Mouse (Mus musculus) lung, postnatal 0 days (tissue): ENCODE data around the gene Ghrh. TPM values are rescaled to one million over a fixed set of nuclear protein-coding genes. Genes with fewer than 3 reads are reported as not detected.

Experiments used
- ATAC-seq: fragments of 200-750 bp; cut with Nextera tagmentation; 2 replicates; pipeline ENCODE4 v1.8.0; 2017; ENCODE audit warnings: moderate library complexity
- DNase-seq: peaks from one replicate; pipeline ENCODE4 v3.0.0-alpha.2; 2016; ENCODE audit warnings: low spot score
- H3K27ac ChIP-seq: fragments of 300-500 bp; sonication (generic); 2 replicates; pipeline ENCODE4 v1.5.1; 2014; ENCODE audit warnings: antibody characterized with exemption, mild to moderate bottlenecking, low read length, mixed read lengths
- H3K27me3 ChIP-seq: fragments of 300-500 bp; sonication (generic); replicated peaks from 2 replicates; pipeline ENCODE4 v1.6.1; 2014; ENCODE audit warnings: low read length, mixed read lengths; ENCODE audit not compliant: insufficient read depth
- H3K36me3 ChIP-seq: fragments of 300-500 bp; sonication (generic); 2 replicates; pipeline ENCODE4 v1.6.1; 2014; ENCODE audit warnings: low read length, mixed read lengths; ENCODE audit not compliant: insufficient read depth
- H3K4me1 ChIP-seq: fragments of 300-500 bp; sonication (generic); 2 replicates; pipeline ENCODE4 v1.6.1; 2014; ENCODE audit warnings: antibody characterized with exemption, low read depth, low read length, mixed read lengths; ENCODE audit not compliant: insufficient read depth
- H3K4me2 ChIP-seq: fragments of 300-500 bp; sonication (generic); replicated peaks from 2 replicates; pipeline ENCODE4 v1.6.1; 2014; ENCODE audit warnings: low read depth, mild to moderate bottlenecking, low read length, moderate library complexity, mixed read lengths
- H3K4me3 ChIP-seq: fragments of 300-500 bp; sonication (generic); 2 replicates; pipeline ENCODE4 v1.5.1; 2014; ENCODE audit warnings: low read depth, low read length
- H3K9ac ChIP-seq: fragments of 300-500 bp; sonication (generic); replicated peaks from 2 replicates; pipeline ENCODE4 v1.6.1; 2014; ENCODE audit warnings: low read depth, mild to moderate bottlenecking
- H3K9me3 ChIP-seq: fragments of 300-500 bp; sonication (generic); 2 replicates; pipeline ENCODE4 v1.6.1; 2016; ENCODE audit warnings: low read length, mixed read lengths
- CTCF ChIP-seq: IDR thresholded peaks from 2 replicates; pipeline ENCODE4 v1.5.1; 2016; ENCODE audit warnings: antibody characterized with exemption, mild to moderate bottlenecking
- EP300 ChIP-seq: IDR thresholded peaks from 2 replicates; pipeline ENCODE4 v1.6.1; 2016; ENCODE audit warnings: antibody characterized with exemption, mild to moderate bottlenecking, control low read depth
- WGBS: fragments of 180-500 bp; shearing (Covaris S2); extraction: QIAGEN DNeasy Blood & Tissue Kit; methylation state at CpG from one replicate; pipeline ENCODE4 v1.1.7; 2014; 5-methylcytosine and 5-hydroxymethylcytosine counted together
- polyA plus RNA-seq: library from polyadenylated mRNA; unstranded; fragments of >200 nt; fragmentation: Nextera tagmentation; extraction: Ambion mirVana; gene quantifications from 2 replicates; pipeline ENCODE4 v1.2.1, GENCODE M21; 2015

Gene Ghrh
- polyA plus RNA-seq, 1 experiment from 2014 or later, result 0.79 TPM

DNA sequence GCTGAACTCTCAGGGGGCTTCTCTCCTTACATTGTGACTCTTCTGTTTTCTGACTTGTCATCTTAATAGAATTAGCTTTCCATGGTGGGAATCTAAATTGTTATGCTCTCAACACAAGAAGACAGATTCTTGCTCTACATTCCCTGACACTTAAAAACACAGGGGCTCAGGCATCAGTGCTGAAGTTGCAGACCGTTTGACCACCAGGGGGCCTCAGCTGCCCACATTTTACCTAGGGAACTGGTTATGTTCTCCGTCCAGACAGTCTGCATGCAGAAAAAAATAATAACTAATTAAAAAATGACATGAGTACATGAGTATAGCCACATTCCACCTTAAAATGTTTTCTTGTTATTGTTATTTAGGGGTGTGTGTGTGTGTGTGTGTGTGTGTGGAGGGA, 55.2 kb downstream of the Ghrh start:
- Histone ChIP-seq H3K36me3 (peaks cover 24% of the 10 kb centered on the region), H3K27ac (no peak overlapping the region), H3K9me3 (no peaks in the 10 kb centered on the region), H3K9ac (no peak overlapping the region), H3K27me3 (no peaks in the 10 kb centered on the region), H3K4me2 (no peak overlapping the region), H3K4me3 (no peak overlapping the region), H3K4me1 (no peaks in the 10 kb centered on the region)
- TF ChIP-seq CTCF, result peak; percentile 89
- no peak for TF ChIP-seq EP300
- ATAC-seq, result peak; percentile 55
- 6% methylated on average over 2 of the region's 2 CpGs for WGBS
- peak; percentile 90 for DNase-seq

DNA sequence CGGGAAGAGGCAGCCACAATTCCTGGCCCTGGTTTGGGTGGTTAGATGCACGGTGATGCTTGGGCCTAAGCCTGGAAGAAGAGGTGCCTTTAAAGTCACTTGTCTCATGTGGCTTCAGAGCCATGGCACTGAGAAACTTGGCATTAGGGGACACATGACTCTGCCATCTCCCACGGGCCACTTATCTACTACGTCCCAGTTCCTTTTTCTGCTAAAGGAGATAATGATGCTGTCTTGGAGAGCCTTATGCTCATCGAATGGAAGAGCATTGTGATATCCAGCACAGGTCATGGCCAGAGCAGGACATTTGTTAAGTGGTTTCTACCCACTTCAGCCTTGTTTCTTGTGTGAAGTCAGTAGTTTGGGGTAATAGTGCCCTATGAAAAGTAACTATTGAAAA, 58.3 kb downstream of the Ghrh start:
- 82% methylated on average over 5 of the region's 5 CpGs for WGBS
- ATAC-seq, result no peak

GRCm38 (mm10) chr2:157287542-157287941, 59.8 kb downstream of the Ghrh start:
- Histone ChIP-seq H3K9me3 (no peaks in the 10 kb centered on the region), H3K4me1 (no peaks in the 10 kb centered on the region), H3K4me3 (no peak overlapping the region), H3K9ac (no peak overlapping the region), H3K4me2 (no peak overlapping the region), H3K27me3 (no peaks in the 10 kb centered on the region), H3K27ac (no peak overlapping the region), H3K36me3 (peaks cover 20% of the 10 kb centered on the region; the same call in 1 of the 2 replicates)
- DNase-seq (peak; percentile 72), ATAC-seq (peak; percentile 42; the same call in 1 of the 2 replicates)
- TF ChIP-seq CTCF, result peak; percentile 80
- TF ChIP-seq EP300, result no peak
- WGBS, result 16% methylated on average over 3 of the region's 3 CpGs

More for the DNA sequence above, 58.3 kb downstream of the Ghrh start:
- no peak overlapping the region for H3K4me3 ChIP-seq
- no peaks in the 10 kb centered on the region for H3K27me3 ChIP-seq
- peaks cover 20% of the 10 kb centered on the region; the same call in 1 of the 2 replicates for H3K36me3 ChIP-seq
- H3K4me2 ChIP-seq, result no peak overlapping the region
- H3K4me1 ChIP-seq, result no peaks in the 10 kb centered on the region
- TF ChIP-seq CTCF (no peak), EP300 (no peak)
- H3K9ac ChIP-seq, result no peak overlapping the region
- H3K9me3 ChIP-seq, result no peaks in the 10 kb centered on the region
- no peak for DNase-seq
- H3K27ac ChIP-seq, result no peak overlapping the region

DNA sequence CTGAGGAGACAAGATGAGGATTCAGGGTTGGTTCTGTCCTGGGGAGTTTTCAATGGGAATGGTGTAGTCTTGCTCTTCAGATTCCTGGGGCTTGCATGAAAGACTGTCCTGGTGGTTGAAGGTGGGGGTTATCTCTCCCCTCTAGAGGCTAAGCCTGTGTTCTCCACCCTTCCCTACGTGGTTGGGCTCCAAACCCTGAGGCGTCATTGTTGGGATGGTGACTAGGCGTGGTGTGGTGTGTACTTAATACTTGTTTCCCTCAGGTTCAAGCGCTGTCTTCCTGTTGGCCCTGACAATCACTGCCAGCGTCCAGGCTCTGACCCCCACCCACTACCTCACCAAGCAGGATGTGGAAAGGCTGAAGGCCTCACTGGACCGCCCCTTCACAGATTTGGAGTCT, 64.0 kb downstream of the Ghrh start:
- H3K27me3 ChIP-seq, result no peaks in the 10 kb centered on the region
- H3K4me2 ChIP-seq, result no peak overlapping the region
- peaks cover 1% of the 10 kb centered on the region; the same call in 1 of the 2 replicates for H3K36me3 ChIP-seq
- H3K9ac ChIP-seq, result no peak overlapping the region
- no peak overlapping the region for H3K4me3 ChIP-seq
- no peak for ATAC-seq
- WGBS, result 67% methylated on average over 6 of the region's 6 CpGs
- peaks cover 9% of the 10 kb centered on the region; the same call in 1 of the 2 replicates for H3K4me1 ChIP-seq
- TF ChIP-seq EP300, result no peak
- TF ChIP-seq CTCF, result no peak
- H3K27ac ChIP-seq, result no peak overlapping the region
- DNase-seq, result no peak
- H3K9me3 ChIP-seq, result no peaks in the 10 kb centered on the region

Other genes with a start within 250 kb of the Ghrh start
- gene Samhd1, start 212.2 kb downstream of the Ghrh start, polyA plus RNA-seq, result 103 and 110 TPM in 2 replicates
- gene Rbl1, start 143.0 kb downstream of the Ghrh start, polyA plus RNA-seq, result 5.7 and 7.5 TPM in 2 replicates
- gene Rpn2, start 68.5 kb downstream of the Ghrh start, polyA plus RNA-seq, result 163 and 168 TPM in 2 replicates
- gene Mroh8, start 68.0 kb downstream of the Ghrh start, polyA plus RNA-seq, result 0.23 and 0.25 TPM in 2 replicates
- gene Manbal, start 20.1 kb upstream of the Ghrh start, polyA plus RNA-seq, result 95.7 and 100 TPM in 2 replicates
- 16.4 and 18.2 TPM in 2 replicates for gene Src, start 70.9 kb upstream of the Ghrh start, polyA plus RNA-seq
- gene Nnat, start 212.6 kb upstream of the Ghrh start, polyA plus RNA-seq, result 101 and 151 TPM in 2 replicates
- gene Blcap, start 223.8 kb upstream of the Ghrh start, polyA plus RNA-seq, result 59.0 and 68.8 TPM in 2 replicates